Mouse (Mus musculus) natural killer cell, adult 2 months (primary cell): ENCODE results near the gene Rspo1.
A peak's percentile ranks its signal among the peaks of the same experiment; 100 is the strongest.

ENCODE experiments used
- DNase-seq, 2 experiments: peaks; one replicate each; pipeline ENCODE4 v3.0.0; 2022; ENCODE audit warnings: low spot score in 2 of 2

Rspo1 gene

DNA sequence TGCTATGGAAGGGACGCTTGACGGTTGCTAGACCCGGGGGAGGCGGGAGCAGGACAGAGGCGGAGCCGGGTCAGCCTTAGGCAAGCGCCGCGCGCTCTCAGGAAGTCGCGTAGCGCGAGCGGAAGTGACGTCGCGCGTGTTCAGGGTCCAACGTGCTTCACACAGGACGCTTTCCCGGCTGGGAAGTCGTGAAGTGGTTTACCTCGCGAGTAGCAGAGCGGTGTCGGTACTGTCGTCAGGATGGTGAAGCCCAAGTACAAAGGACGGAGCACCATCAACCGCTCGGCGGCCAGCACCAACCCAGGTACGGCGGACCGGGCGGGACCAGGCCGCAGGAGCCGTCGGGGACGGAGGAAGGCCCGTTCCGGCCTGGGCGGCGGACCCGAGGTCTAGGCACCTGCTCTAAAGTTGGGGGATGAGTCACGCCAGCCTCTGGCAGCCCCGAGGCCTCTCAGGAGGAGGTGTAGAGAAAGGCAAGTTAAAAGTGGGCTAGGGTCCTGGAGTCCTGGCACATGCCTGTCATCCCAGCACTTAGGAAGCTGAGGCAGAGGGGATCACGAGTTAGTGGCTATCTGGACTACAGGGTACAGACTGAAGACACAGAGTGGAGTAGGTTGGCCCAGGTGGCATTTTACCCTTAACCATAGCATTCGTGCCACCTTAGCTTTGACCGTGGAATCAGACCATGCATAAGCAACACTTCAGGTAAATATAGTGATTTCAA is 43.8 kb downstream of the Rspo1 start:
- peak; percentile 83 to 87 for DNase-seq

DNA sequence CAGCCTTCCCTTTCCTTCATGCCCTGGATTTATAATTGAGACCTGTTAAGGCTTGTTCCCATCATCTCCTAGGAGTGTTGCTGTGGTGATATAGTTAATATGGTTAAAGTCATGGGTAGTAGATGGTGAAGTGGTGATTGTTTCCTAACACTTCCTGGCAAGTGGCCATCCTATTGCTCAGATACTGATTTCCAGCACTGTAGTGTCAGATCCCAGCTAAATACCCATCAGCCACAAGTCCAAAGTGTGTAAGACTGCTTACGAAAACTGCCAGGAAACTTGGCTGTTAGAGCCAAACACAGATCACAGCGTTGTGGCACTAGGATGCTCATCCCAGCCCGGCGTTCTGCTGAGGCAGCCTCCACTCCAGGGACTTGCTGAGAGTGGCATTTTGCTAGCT is 48.1 kb downstream of the Rspo1 start:
- no peak for DNase-seq

DNA sequence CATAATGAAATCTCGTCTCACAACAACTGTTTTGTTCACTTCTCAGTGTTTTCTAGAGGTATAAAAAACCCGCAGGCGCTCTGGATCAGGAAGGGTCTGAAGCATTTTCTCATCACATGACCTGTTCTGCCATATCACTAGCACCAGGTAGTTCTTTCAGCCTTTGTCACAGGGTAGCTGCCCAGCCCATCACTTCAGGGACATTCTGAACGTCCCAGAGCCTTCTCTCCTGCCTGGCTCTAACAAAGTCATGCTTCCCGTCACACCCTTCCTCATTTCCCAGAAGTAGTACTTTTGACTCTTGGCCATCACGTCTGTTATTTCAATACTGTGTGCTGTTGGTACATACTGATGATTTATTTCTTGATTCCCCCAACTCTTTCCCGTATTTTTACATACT is 58.2 kb downstream of the Rspo1 start:
- no peak for DNase-seq

DNA sequence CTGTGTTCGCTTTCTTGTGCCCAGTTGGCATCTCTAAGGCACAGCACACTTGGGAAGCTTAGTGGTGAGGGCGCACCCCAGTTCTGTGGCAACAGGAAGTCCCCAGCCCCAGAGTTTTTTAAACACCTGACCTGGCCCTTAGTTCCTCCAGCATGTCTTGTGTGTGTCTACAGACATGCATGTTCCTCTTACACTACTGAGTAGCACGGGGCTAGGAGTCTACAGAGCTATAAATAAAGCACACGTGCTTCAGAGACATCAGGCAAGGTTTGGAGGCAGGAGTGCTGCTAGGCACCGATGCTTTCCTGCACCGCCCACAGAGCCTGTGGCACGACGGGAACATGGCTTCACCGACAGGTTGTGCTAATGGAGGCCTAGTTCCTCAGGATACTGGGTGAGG is 69.2 kb downstream of the Rspo1 start:
- peak in 1 of 2 experiments; percentile 15 for DNase-seq

DNA sequence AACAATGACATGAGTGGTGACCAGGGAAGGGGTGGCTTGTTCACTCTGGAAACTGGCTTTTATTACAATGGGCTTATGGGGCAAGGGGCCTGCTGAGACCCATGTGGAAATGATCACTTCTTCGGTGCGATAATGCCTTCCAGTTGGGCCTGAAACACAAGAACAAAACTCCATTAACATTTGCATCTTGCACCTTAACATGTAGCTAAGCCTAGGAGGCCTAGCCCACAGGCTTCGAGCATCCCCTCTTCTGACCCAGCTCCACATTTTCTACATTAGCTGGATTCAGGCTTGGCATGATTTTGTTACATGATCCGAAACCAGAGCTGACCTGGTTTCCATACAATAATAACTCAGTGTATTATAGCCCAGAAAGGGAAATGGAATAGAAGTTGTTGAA is 70.2 kb downstream of the Rspo1 start:
- no peak for DNase-seq

DNA sequence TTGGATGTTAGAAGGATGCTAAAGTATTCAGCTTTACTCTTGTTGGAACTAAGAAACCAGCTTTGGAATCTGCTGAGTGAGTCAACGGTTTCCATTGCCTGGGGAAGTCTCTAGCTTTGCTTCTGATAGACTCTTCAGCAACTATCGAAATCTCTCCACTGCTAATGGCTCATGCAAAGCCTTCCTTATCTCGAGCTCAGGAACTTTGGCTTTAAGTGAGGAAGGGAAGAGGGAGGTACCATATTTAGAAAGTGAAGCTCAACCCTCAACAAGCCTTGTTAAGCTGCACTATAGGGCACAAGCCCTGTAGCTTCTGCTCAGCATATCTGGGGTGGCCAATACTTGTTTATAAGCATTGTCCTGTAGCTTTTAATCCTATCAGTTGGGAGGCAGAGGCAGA is 71.0 kb downstream of the Rspo1 start:
- DNase-seq, result no peak

DNA sequence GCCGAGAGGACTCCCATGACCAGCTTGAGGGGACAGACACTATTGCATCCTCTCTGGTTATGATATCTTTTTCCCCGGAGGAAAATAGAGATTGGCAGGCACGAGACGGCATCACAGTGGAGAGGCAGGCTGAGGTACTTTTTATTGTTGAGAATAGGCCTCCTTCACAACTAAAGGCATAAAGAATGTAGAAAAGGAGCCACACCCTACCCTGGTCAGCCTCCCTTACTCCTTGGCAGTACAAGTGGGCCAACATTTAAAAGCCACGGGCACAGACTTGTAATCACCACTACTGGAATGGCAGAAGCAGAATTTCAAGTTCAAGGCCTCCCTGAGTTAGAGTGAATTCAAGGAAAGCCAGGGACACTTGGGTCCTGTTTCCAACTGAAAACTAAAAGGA is 71.8 kb downstream of the Rspo1 start:
- no peak for DNase-seq
